Mouse (Mus musculus) erythroid progenitor cell, adult 5-6 weeks (primary cell): ENCODE data around the gene Gm4214. TPM values are rescaled to one million over a fixed set of nuclear protein-coding genes. Genes with fewer than 3 reads are reported as not detected.
"Not testable (repeated sequence)": the region's sequence is repeated elsewhere in the genome, so short reads cannot be mapped to it uniquely, and the experiment has no call there.

Experiments used
- ATAC-seq: replicated peaks from 2 replicates; pipeline ENCODE4 v1.8.0; 2016; ENCODE audit warnings: moderate number of reproducible peaks, mild to moderate bottlenecking, moderate TSS enrichment, inconsistent platforms; ENCODE audit not compliant: poor library complexity, low FRiP score, severe bottlenecking
- total RNA-seq, 2 experiments: library from RNA; stranded (forward) in 1 of 2; stranded (reverse) in 1 of 2; fragments of 150-400 nt in 1 of 2; fragments of 186-747, 209-891 nt in 1 of 2; gene quantifications; 2 replicates each; pipeline versions ENCODE4 v1.2.3 to v1.2.4; 2015 to 2017; ENCODE audit warnings: low replicate concordance in 2 of 2

Gm4214 gene
- not detected in 2 replicates for total RNA-seq (2015; ENCODE audit: low replicate concordance)
- not detected in 2 replicates for total RNA-seq (2017; ENCODE audit: low replicate concordance)

DNA sequence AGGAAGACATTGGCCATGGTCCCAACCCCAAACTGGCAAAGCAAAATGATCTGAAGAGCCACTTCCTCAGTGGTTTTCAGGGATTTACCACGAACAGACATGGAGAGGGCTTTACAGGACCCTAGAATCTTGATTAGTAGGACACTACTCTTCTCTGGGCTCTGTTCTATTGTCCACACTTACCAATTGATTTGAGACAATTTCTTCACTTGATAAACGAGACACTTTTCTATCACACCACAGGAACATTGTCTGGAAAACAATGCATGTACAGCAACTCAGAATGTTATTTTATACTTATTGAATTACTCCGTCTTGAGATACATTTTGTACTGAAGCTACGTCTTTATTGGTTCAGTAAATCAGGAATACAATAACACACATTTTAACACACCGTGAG is at the start of gene Gm4214:
Gene Gm4214 (minus strand): TSS at position 101 of the 400 bp plus-strand sequence.
- ATAC-seq = not testable (repeated sequence)

DNA sequence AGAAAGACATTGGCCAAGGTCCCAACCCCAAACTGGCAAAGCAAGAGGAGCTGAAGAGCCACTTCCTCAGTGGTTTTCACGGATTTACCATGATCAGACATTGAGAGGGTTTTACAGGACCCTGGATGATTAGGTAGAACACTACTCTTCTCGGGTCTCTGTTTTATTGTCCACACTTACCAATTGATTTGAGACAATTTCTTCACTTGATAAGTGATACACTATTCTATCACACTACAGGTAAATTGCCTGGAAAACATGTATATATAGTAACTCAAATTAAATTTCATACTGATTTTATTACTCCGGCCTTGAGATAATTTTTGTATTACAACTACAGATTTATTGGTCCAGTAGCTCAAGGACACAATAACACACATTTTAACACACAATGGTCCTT is 35.4 kb upstream of the Gm4214 start, which contains the start of gene Gm4216:
Gene Gm4216 (minus strand): TSS at position 101 of the 400 bp plus-strand sequence.
- ATAC-seq = not testable (repeated sequence)

Other genes with a start within 250 kb of the Gm4214 start
- gene Vmn1r157, start 223.0 kb downstream of the Gm4214 start, total RNA-seq (2015; ENCODE audit: low replicate concordance) = not detected in 2 replicates
- gene Vmn1r157, start 223.0 kb downstream of the Gm4214 start, total RNA-seq (2017; ENCODE audit: low replicate concordance) = not detected in 2 replicates
- not detected in 2 replicates for gene Vmn1r158, start 193.9 kb downstream of the Gm4214 start, total RNA-seq (2015; ENCODE audit: low replicate concordance)
- gene Vmn1r158, start 193.9 kb downstream of the Gm4214 start, total RNA-seq (2017; ENCODE audit: low replicate concordance) = not detected in 2 replicates
- gene Vmn1r159, start 141.1 kb downstream of the Gm4214 start, total RNA-seq (2015; ENCODE audit: low replicate concordance) = not detected in 2 replicates
- not detected in 2 replicates for gene Vmn1r159, start 141.1 kb downstream of the Gm4214 start, total RNA-seq (2017; ENCODE audit: low replicate concordance)
- not detected in 2 replicates for gene Vmn1r160, start 113.4 kb downstream of the Gm4214 start, total RNA-seq (2015; ENCODE audit: low replicate concordance)
- not detected in 2 replicates for gene Vmn1r160, start 113.4 kb downstream of the Gm4214 start, total RNA-seq (2017; ENCODE audit: low replicate concordance)
- gene Gm4216, start 35.2 kb upstream of the Gm4214 start, total RNA-seq (2015; ENCODE audit: low replicate concordance) = not detected in 2 replicates
- gene Gm4216, start 35.2 kb upstream of the Gm4214 start, total RNA-seq (2017; ENCODE audit: low replicate concordance) = not detected in 2 replicates
- not detected in 2 replicates for gene Vmn1r163, start 70.9 kb upstream of the Gm4214 start, total RNA-seq (2015; ENCODE audit: low replicate concordance)
- not detected in 2 replicates for gene Vmn1r163, start 70.9 kb upstream of the Gm4214 start, total RNA-seq (2017; ENCODE audit: low replicate concordance)
- not detected in 2 replicates for gene Gm8720, start 82.8 kb upstream of the Gm4214 start, total RNA-seq (2015; ENCODE audit: low replicate concordance)
- gene Gm8720, start 82.8 kb upstream of the Gm4214 start, total RNA-seq (2017; ENCODE audit: low replicate concordance) = not detected in 2 replicates
- not detected in 2 replicates for gene Gm10662, start 159.8 kb upstream of the Gm4214 start, total RNA-seq (2015; ENCODE audit: low replicate concordance)
- gene Gm10662, start 159.8 kb upstream of the Gm4214 start, total RNA-seq (2017; ENCODE audit: low replicate concordance) = not detected in 2 replicates
- gene Vmn1r165, start 232.7 kb upstream of the Gm4214 start, total RNA-seq (2015; ENCODE audit: low replicate concordance) = not detected in 2 replicates
- gene Vmn1r165, start 232.7 kb upstream of the Gm4214 start, total RNA-seq (2017; ENCODE audit: low replicate concordance) = not detected in 2 replicates